Mouse (Mus musculus): ENCODE data around the gene Zkscan5. TPM values are rescaled to one million over a fixed set of nuclear protein-coding genes. Genes with fewer than 3 reads are reported as not detected.

Zkscan5 gene
- total and polyA plus RNA-seq, 2 experiments from 2014 or later = 8.6 to 17.0 TPM

- no peak for TF ChIP-seq CTCF (IDR thresholded peaks at IDR 0.05; ENCODE audit: low read depth)
- no peak for TF ChIP-seq EP300 (IDR thresholded peaks at IDR 0.05; ENCODE audit: low read depth)
- H3K36me3 ChIP-seq (replicated peaks; ENCODE audit: control insufficient read depth, insufficient read depth, low read length) = peaks cover 71% of the 10 kb centered on the region
- WGBS = 90% methylated on average over 3 of the region's 3 CpGs
These were observed 9.1 kb downstream of the Zkscan5 start for GRCm38 (mm10) chr5:145213505-145213904.

GRCm38 (mm10) chr5:145214679-145215078 is 10.3 kb downstream of the Zkscan5 start:
- Histone ChIP-seq H3K27ac (ENCODE audit: low read depth) (no peak overlapping the region), H3K9ac (replicated peaks; ENCODE audit: low read depth, low read length) (no peak overlapping the region), H3K4me3 (ENCODE audit: low read depth, low read length) (no peak overlapping the region), H3K4me1 (ENCODE audit: control insufficient read depth, insufficient read depth) (no peaks in the 10 kb centered on the region), H3K27me3 (ENCODE audit: control insufficient read depth, insufficient read depth, low read length) (no peaks in the 10 kb centered on the region), H3K4me2 (ENCODE audit: low read depth, low read length) (no peak overlapping the region), H3K9me3 (replicated peaks; ENCODE audit: control insufficient read depth, low read length) (no peaks in the 10 kb centered on the region), H3K36me3 (replicated peaks; ENCODE audit: control insufficient read depth, insufficient read depth, low read length) (peaks cover 79% of the 10 kb centered on the region)
- WGBS = 66% methylated on average over 4 of the region's 4 CpGs
- ATAC-seq (ENCODE audit: insufficient read depth, low read depth) (no peak), DNase-seq (ENCODE audit: low spot score) (no peak)
- TF ChIP-seq EP300 (IDR thresholded peaks at IDR 0.05; ENCODE audit: low read depth) = no peak
- peak; percentile 31; the same call in 1 of the 2 replicates for TF ChIP-seq CTCF (IDR thresholded peaks at IDR 0.05; ENCODE audit: low read depth)

More at GRCm38 (mm10) chr5:145213505-145213904, 9.1 kb downstream of the Zkscan5 start:
- no peak overlapping the region for H3K9ac ChIP-seq (replicated peaks; ENCODE audit: low read depth, low read length)
- DNase-seq (ENCODE audit: low spot score) (no peak), ATAC-seq (ENCODE audit: insufficient read depth, low read depth) (no peak)
- H3K27ac ChIP-seq (ENCODE audit: low read depth) = no peak overlapping the region
- H3K4me2 ChIP-seq (ENCODE audit: low read depth, low read length) = no peak overlapping the region
- H3K9me3 ChIP-seq (replicated peaks; ENCODE audit: control insufficient read depth, low read length) = no peaks in the 10 kb centered on the region
- no peaks in the 10 kb centered on the region for H3K27me3 ChIP-seq (ENCODE audit: control insufficient read depth, insufficient read depth, low read length)
- no peaks in the 10 kb centered on the region for H3K4me1 ChIP-seq (ENCODE audit: control insufficient read depth, insufficient read depth)
- no peak overlapping the region for H3K4me3 ChIP-seq (ENCODE audit: low read depth, low read length)

- TF ChIP-seq CTCF (IDR thresholded peaks at IDR 0.05; ENCODE audit: low read depth) (no peak), EP300 (IDR thresholded peaks at IDR 0.05; ENCODE audit: low read depth) (no peak)
- no peak overlapping the region for H3K4me2 ChIP-seq (ENCODE audit: low read depth, low read length)
- WGBS = 82% methylated on average over 6 of the region's 6 CpGs
- H3K27me3 ChIP-seq (ENCODE audit: control insufficient read depth, insufficient read depth, low read length) = no peaks in the 10 kb centered on the region
- H3K9ac ChIP-seq (replicated peaks; ENCODE audit: low read depth, low read length) = no peak overlapping the region
- H3K36me3 ChIP-seq (replicated peaks; ENCODE audit: control insufficient read depth, insufficient read depth, low read length) = peaks cover 71% of the 10 kb centered on the region
- no peak for DNase-seq (ENCODE audit: low spot score)
- H3K4me1 ChIP-seq (ENCODE audit: control insufficient read depth, insufficient read depth) = no peaks in the 10 kb centered on the region
- H3K9me3 ChIP-seq (replicated peaks; ENCODE audit: control insufficient read depth, low read length) = no peaks in the 10 kb centered on the region
- no peak overlapping the region for H3K27ac ChIP-seq (ENCODE audit: low read depth)
- H3K4me3 ChIP-seq (ENCODE audit: low read depth, low read length) = no peak overlapping the region
- no peak for ATAC-seq (ENCODE audit: insufficient read depth, low read depth)
These were observed 13.4 kb downstream of the Zkscan5 start for GRCm38 (mm10) chr5:145217746-145218145.

DNA sequence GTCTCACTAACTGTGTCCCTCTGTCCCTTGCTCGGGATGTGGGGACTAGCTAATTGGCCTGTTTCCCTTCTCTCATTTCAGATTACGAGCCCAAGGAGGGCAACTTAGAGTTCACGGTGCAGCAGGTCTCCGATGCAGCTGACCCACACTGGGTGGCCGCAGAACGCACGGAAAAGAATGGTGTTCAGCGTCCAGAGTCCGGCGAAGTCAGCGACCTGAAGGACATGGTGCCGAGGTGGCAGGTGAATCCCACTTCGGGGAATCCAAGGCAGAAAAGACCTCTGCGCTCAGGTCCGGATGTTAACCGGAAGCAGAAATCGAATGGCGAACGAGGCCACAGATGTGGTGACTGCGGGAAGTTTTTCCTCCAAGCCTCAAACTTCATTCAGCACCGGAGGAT is 13.8 kb downstream of the Zkscan5 start:
- DNase-seq (ENCODE audit: low spot score) = no peak
- no peak overlapping the region for H3K27ac ChIP-seq (ENCODE audit: low read depth)
- no peak for ATAC-seq (ENCODE audit: insufficient read depth, low read depth)
- TF ChIP-seq CTCF (IDR thresholded peaks at IDR 0.05; ENCODE audit: low read depth) = no peak
- no peak for TF ChIP-seq EP300 (IDR thresholded peaks at IDR 0.05; ENCODE audit: low read depth)
- H3K36me3 ChIP-seq (replicated peaks; ENCODE audit: control insufficient read depth, insufficient read depth, low read length) = peaks cover 67% of the 10 kb centered on the region
- WGBS = 93% methylated on average over 21 of the region's 21 CpGs
- H3K4me2 ChIP-seq (ENCODE audit: low read depth, low read length) = no peak overlapping the region
- no peak overlapping the region for H3K4me3 ChIP-seq (ENCODE audit: low read depth, low read length)
- H3K4me1 ChIP-seq (ENCODE audit: control insufficient read depth, insufficient read depth) = no peaks in the 10 kb centered on the region
- H3K9me3 ChIP-seq (replicated peaks; ENCODE audit: control insufficient read depth, low read length) = no peaks in the 10 kb centered on the region
- no peaks in the 10 kb centered on the region for H3K27me3 ChIP-seq (ENCODE audit: control insufficient read depth, insufficient read depth, low read length)
- no peak overlapping the region for H3K9ac ChIP-seq (replicated peaks; ENCODE audit: low read depth, low read length)

DNA sequence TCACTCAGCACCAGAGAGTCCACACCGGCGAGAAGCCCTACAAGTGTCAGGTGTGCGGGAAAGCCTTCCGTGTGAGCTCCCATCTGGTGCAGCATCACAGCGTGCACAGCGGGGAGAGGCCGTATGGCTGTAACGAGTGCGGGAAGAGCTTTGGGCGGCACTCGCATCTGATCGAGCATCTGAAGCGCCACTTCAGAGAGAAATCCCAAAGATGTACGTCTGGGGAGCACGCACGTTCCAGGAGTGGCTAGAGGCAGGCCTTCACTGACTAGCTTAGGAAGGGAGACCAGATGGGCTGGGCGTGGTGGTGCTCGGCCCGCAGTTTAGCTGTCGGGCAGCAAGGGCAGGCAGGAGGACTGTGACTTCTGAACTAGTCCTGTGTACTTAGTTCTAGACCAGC is 14.3 kb downstream of the Zkscan5 start:
- H3K4me1 ChIP-seq (ENCODE audit: control insufficient read depth, insufficient read depth) = no peaks in the 10 kb centered on the region
- H3K27me3 ChIP-seq (ENCODE audit: control insufficient read depth, insufficient read depth, low read length) = no peaks in the 10 kb centered on the region
- H3K9ac ChIP-seq (replicated peaks; ENCODE audit: low read depth, low read length) = no peak overlapping the region
- TF ChIP-seq EP300 (IDR thresholded peaks at IDR 0.05; ENCODE audit: low read depth) (no peak), CTCF (IDR thresholded peaks at IDR 0.05; ENCODE audit: low read depth) (no peak)
- no peak overlapping the region for H3K27ac ChIP-seq (ENCODE audit: low read depth)
- H3K4me2 ChIP-seq (ENCODE audit: low read depth, low read length) = no peak overlapping the region
- peaks cover 62% of the 10 kb centered on the region for H3K36me3 ChIP-seq (replicated peaks; ENCODE audit: control insufficient read depth, insufficient read depth, low read length)
- no peak for DNase-seq (ENCODE audit: low spot score)
- 93% methylated on average over 20 of the region's 20 CpGs for WGBS
- H3K9me3 ChIP-seq (replicated peaks; ENCODE audit: control insufficient read depth, low read length) = no peaks in the 10 kb centered on the region
- ATAC-seq (ENCODE audit: insufficient read depth, low read depth) = no peak
- H3K4me3 ChIP-seq (ENCODE audit: low read depth, low read length) = no peak overlapping the region

GRCm38 (mm10) chr5:145219981-145220380 is 15.6 kb downstream of the Zkscan5 start:
- ATAC-seq (ENCODE audit: insufficient read depth, low read depth) = no peak
- no peaks in the 10 kb centered on the region for H3K9me3 ChIP-seq (replicated peaks; ENCODE audit: control insufficient read depth, low read length)
- H3K4me1 ChIP-seq (ENCODE audit: control insufficient read depth, insufficient read depth) = no peaks in the 10 kb centered on the region
- WGBS = 90% methylated on average over 8 of the region's 8 CpGs
- H3K27ac ChIP-seq (ENCODE audit: low read depth) = no peak overlapping the region
- H3K9ac ChIP-seq (replicated peaks; ENCODE audit: low read depth, low read length) = no peak overlapping the region
- no peak overlapping the region for H3K4me2 ChIP-seq (ENCODE audit: low read depth, low read length)
- peaks cover 51% of the 10 kb centered on the region for H3K36me3 ChIP-seq (replicated peaks; ENCODE audit: control insufficient read depth, insufficient read depth, low read length)
- no peak for TF ChIP-seq EP300 (IDR thresholded peaks at IDR 0.05; ENCODE audit: low read depth)
- H3K4me3 ChIP-seq (ENCODE audit: low read depth, low read length) = no peak overlapping the region
- no peaks in the 10 kb centered on the region for H3K27me3 ChIP-seq (ENCODE audit: control insufficient read depth, insufficient read depth, low read length)
- DNase-seq (ENCODE audit: low spot score) = no peak
